Mouse (Mus musculus): ENCODE results near the gene A930033H14Rik. TPM values are rescaled to one million over a fixed set of nuclear protein-coding genes. Genes with fewer than 3 reads are reported as not detected.

Gene A930033H14Rik
- total and polyA plus RNA-seq, 3 experiments = not detected

GRCm38 (mm10) chr10:69221148-69221547 lies 8.2 kb upstream of the A930033H14Rik start:
- Histone ChIP-seq H3K9me3 (replicated peaks; ENCODE audit: insufficient read depth, low read length) (no peaks in the 10 kb centered on the region), H3K36me3 (ENCODE audit: control insufficient read depth in 1 of 2, insufficient read depth in 2 of 2, low read length in 2 of 2) (no peaks in the 10 kb centered on the region), H3K27me3 (ENCODE audit: control insufficient read depth in 1 of 2, insufficient read depth in 2 of 2, low read length in 2 of 2) (no peaks in the 10 kb centered on the region), H3K4me1 (ENCODE audit: control insufficient read depth in 1 of 2, insufficient read depth in 2 of 2, low read length in 2 of 2) (no peaks in the 10 kb centered on the region), H3K9ac (ENCODE audit: control insufficient read depth, low read depth, low read length, poor library complexity, severe bottlenecking) (no peak overlapping the region), H3K4me3 (ENCODE audit: control insufficient read depth in 1 of 2, insufficient read depth in 1 of 2, low read depth in 2 of 2, low read length in 2 of 2) (no peak overlapping the region), H3K27ac (ENCODE audit: control insufficient read depth, low read depth, low read length) (no peak overlapping the region), H3K79me2 (ENCODE audit: control insufficient read depth, insufficient read depth, low read length, poor library complexity) (no peaks in the 10 kb centered on the region)
- DNase-seq (ENCODE audit: low read depth, low spot score) = no peak
- no peak for TF ChIP-seq MAFK (IDR thresholded peaks at IDR 0.05; ENCODE audit: borderline replicate concordance, low read depth, low read length)
- TF ChIP-seq JUND (IDR thresholded peaks at IDR 0.05; ENCODE audit: low read depth, low read length) = no peak
- TF ChIP-seq MYB (IDR thresholded peaks at IDR 0.05; ENCODE audit: low read depth, low read length) = no peak
- TF ChIP-seq ZNF384 (IDR thresholded peaks at IDR 0.05; ENCODE audit: low read depth, low read length) = no peak
- TF ChIP-seq ETS1 (IDR thresholded peaks at IDR 0.05; ENCODE audit: low read depth, low read length) = no peak
- no peak for TF ChIP-seq RAD21 (IDR thresholded peaks at IDR 0.05; ENCODE audit: low read depth, low read length)
- TF ChIP-seq EP300 (IDR thresholded peaks at IDR 0.05; ENCODE audit: low read depth in 1 of 2, low read length in 2 of 2) = no peak
- no peak for TF ChIP-seq TAL1 (IDR thresholded peaks at IDR 0.05; ENCODE audit: low read length)
- TF ChIP-seq RCOR1 (IDR thresholded peaks at IDR 0.05; ENCODE audit: low read depth, low read length) = no peak
- TF ChIP-seq GABPA (IDR thresholded peaks at IDR 0.05; ENCODE audit: low read depth, low read length) = no peak
- TF ChIP-seq MYC (IDR thresholded peaks at IDR 0.05; ENCODE audit: low read depth, low read length) = no peak
- no peak for TF ChIP-seq MAZ (IDR thresholded peaks at IDR 0.05; ENCODE audit: low read depth, low read length)
- no peak for TF ChIP-seq UBTF (IDR thresholded peaks at IDR 0.05; ENCODE audit: borderline replicate concordance, insufficient read depth, low read depth, low read length)
- TF ChIP-seq USF1 (IDR thresholded peaks at IDR 0.05; ENCODE audit: low read depth, low read length) = no peak
- TF ChIP-seq MEF2A (IDR thresholded peaks at IDR 0.05; ENCODE audit: extremely low read depth, insufficient replicate concordance, low read depth, low read length, poor library complexity, severe bottlenecking) = no peak
- no peak for TF ChIP-seq POLR2A (IDR thresholded peaks at IDR 0.05; ENCODE audit: control insufficient read depth in 1 of 2, insufficient read depth in 1 of 2, low read depth in 1 of 2, low read length in 2 of 2, poor library complexity in 1 of 2)
- TF ChIP-seq BHLHE40 (IDR thresholded peaks at IDR 0.05; ENCODE audit: borderline replicate concordance, low read depth, low read length) = no peak
- TF ChIP-seq ELF1 (IDR thresholded peaks at IDR 0.05; ENCODE audit: low read depth, low read length) = no peak

- no peak for DNase-seq (ENCODE audit: low read depth, low spot score)
- Histone ChIP-seq H3K9me3 (replicated peaks; ENCODE audit: insufficient read depth, low read length) (no peaks in the 10 kb centered on the region), H3K4me1 (ENCODE audit: control insufficient read depth in 1 of 2, insufficient read depth in 2 of 2, low read length in 2 of 2) (no peaks in the 10 kb centered on the region), H3K9ac (ENCODE audit: control insufficient read depth, low read depth, low read length, poor library complexity, severe bottlenecking) (no peak overlapping the region), H3K79me2 (ENCODE audit: control insufficient read depth, insufficient read depth, low read length, poor library complexity) (no peaks in the 10 kb centered on the region), H3K36me3 (ENCODE audit: control insufficient read depth in 1 of 2, insufficient read depth in 2 of 2, low read length in 2 of 2) (no peaks in the 10 kb centered on the region), H3K4me3 (ENCODE audit: control insufficient read depth in 1 of 2, insufficient read depth in 1 of 2, low read depth in 2 of 2, low read length in 2 of 2) (no peak overlapping the region), H3K27ac (ENCODE audit: control insufficient read depth, low read depth, low read length) (no peak overlapping the region), H3K27me3 (ENCODE audit: control insufficient read depth in 1 of 2, insufficient read depth in 2 of 2, low read length in 2 of 2) (no peaks in the 10 kb centered on the region)
- no peak for TF ChIP-seq CHD2 (IDR thresholded peaks at IDR 0.05; ENCODE audit: low read length)
- no peak for TF ChIP-seq NELFE (IDR thresholded peaks at IDR 0.05; ENCODE audit: low read depth, low read length)
- no peak for TF ChIP-seq USF2 (IDR thresholded peaks at IDR 0.05; ENCODE audit: borderline replicate concordance in 1 of 2, insufficient read depth in 1 of 2, low read depth in 1 of 2, low read length in 2 of 2)
- no peak for TF ChIP-seq CTCF (IDR thresholded peaks at IDR 0.05 in 2 of 3, conservative IDR thresholded peaks at IDR 0.05 in 1 of 3; ENCODE audit: control insufficient read depth in 1 of 3, insufficient read depth in 1 of 3, low read depth in 2 of 3, low read length in 3 of 3, poor library complexity in 1 of 3, severe bottlenecking in 1 of 3)
- no peak for TF ChIP-seq ZNF384 (IDR thresholded peaks at IDR 0.05; ENCODE audit: low read depth, low read length)
- no peak for TF ChIP-seq MXI1 (IDR thresholded peaks at IDR 0.05; ENCODE audit: low read depth, low read length)
- TF ChIP-seq BHLHE40 (IDR thresholded peaks at IDR 0.05; ENCODE audit: borderline replicate concordance, low read depth, low read length) = no peak
- no peak for TF ChIP-seq KAT2A (conservative IDR thresholded peaks at IDR 0.05; ENCODE audit: low read depth, low read length)
These were observed 7.4 kb upstream of the A930033H14Rik start for GRCm38 (mm10) chr10:69220296-69220695.

Measured in MEL (cell line).